Mouse (Mus musculus) forebrain, embryonic 15.5 days (tissue): ENCODE data around the gene Tnfrsf12a. TPM values are rescaled to one million over a fixed set of nuclear protein-coding genes. Genes with fewer than 3 reads are reported as not detected.

ENCODE experiments used
- ATAC-seq: fragments of 200-750 bp; cut with Nextera tagmentation; replicated peaks from 2 replicates; pipeline ENCODE4 v1.8.0; 2017; ENCODE audit warnings: mild to moderate bottlenecking, moderate TSS enrichment, moderate library complexity
- H3K27ac ChIP-seq: fragments of 300-500 bp; sonication (generic); replicated peaks from 2 replicates; pipeline ENCODE4 v1.5.1; 2015; ENCODE audit warnings: mild to moderate bottlenecking, inconsistent platforms
- H3K27me3 ChIP-seq: fragments of 300-500 bp; sonication (generic); 2 replicates; pipeline ENCODE4 v1.6.1; 2015; ENCODE audit warnings: inconsistent platforms
- H3K36me3 ChIP-seq: fragments of 300-500 bp; sonication (generic); 2 replicates; pipeline ENCODE4 v1.6.1; 2015; ENCODE audit warnings: mild to moderate bottlenecking, inconsistent platforms
- H3K4me1 ChIP-seq: fragments of 300-500 bp; sonication (generic); 2 replicates; pipeline ENCODE4 v1.6.1; 2015; ENCODE audit warnings: inconsistent platforms
- H3K4me2 ChIP-seq: fragments of 300-500 bp; sonication (generic); replicated peaks from 2 replicates; pipeline ENCODE4 v1.6.1; 2015; ENCODE audit warnings: mild to moderate bottlenecking, inconsistent platforms
- H3K4me3 ChIP-seq: fragments of 300-500 bp; sonication (generic); 2 replicates; pipeline ENCODE4 v1.5.1; 2015; ENCODE audit warnings: mild to moderate bottlenecking, inconsistent platforms
- H3K9ac ChIP-seq: fragments of 300-500 bp; sonication (generic); replicated peaks from 2 replicates; pipeline ENCODE4 v1.6.1; 2015; ENCODE audit warnings: mild to moderate bottlenecking, inconsistent platforms
- H3K9me3 ChIP-seq: fragments of 300-500 bp; sonication (generic); 2 replicates; pipeline ENCODE4 v1.6.1; 2016; ENCODE audit warnings: inconsistent platforms
- WGBS: fragments of 180-500 bp; shearing (Covaris S2); methylation state at CpG from one replicate; pipeline ENCODE4 v1.1.7; 2015; ENCODE audit warnings: mixed read lengths; 5-methylcytosine and 5-hydroxymethylcytosine counted together
- polyA plus RNA-seq: library from polyadenylated mRNA; unstranded; fragments of >200 nt; fragmentation: Nextera tagmentation; extraction: Ambion mirVana; gene quantifications from 2 replicates; pipeline ENCODE4 v1.2.1, GENCODE M21; 2015

Gene Tnfrsf12a
- polyA plus RNA-seq, 1 experiment from 2014 or later, result 3.6 TPM

DNA sequence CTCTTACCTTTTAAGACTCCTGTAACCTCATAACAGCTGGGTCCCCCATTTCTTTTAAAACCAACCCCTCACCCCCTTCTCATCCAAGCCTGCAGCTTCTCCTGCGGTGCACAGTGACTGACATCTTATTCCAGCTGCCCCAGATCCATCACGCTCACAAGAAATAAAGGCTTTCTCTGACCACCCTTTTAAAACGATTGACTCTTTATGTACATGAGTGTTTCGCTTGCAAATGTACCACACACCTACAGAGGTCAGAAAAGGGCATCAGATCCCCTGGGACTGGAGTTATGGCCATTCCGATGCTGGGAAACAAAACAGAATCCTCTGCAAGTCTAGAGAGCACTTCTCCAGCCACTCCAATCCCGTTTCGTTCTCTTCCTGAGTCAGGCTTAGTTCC is 49.5 kb downstream of the Tnfrsf12a start:
- Histone ChIP-seq H3K27ac (no peak overlapping the region), H3K4me1 (no peaks in the 10 kb centered on the region; the same call in 1 of the 2 replicates), H3K36me3 (no peaks in the 10 kb centered on the region), H3K4me2 (no peak overlapping the region), H3K9ac (no peak overlapping the region), H3K4me3 (no peak overlapping the region), H3K9me3 (no peaks in the 10 kb centered on the region), H3K27me3 (no peaks in the 10 kb centered on the region)
- WGBS, result 39% methylated on average over 7 of the region's 7 CpGs
- no peak for ATAC-seq

Other genes with a start within 250 kb of the Tnfrsf12a start
- not detected in 2 replicates for gene Vmn2r117, start 197.8 kb downstream of the Tnfrsf12a start, polyA plus RNA-seq
- gene Zfp213, start 113.2 kb downstream of the Tnfrsf12a start, polyA plus RNA-seq, result 21.0 and 21.5 TPM in 2 replicates
- gene Zfp13, start 78.0 kb downstream of the Tnfrsf12a start, polyA plus RNA-seq, result 26.9 and 30.2 TPM in 2 replicates
- not detected in 2 replicates for gene Zscan10, start 76.6 kb downstream of the Tnfrsf12a start, polyA plus RNA-seq
- gene Mmp25, start 32.2 kb downstream of the Tnfrsf12a start, polyA plus RNA-seq, result 1.3 and 1.7 TPM in 2 replicates
- 0.22 TPM in 1 of 2 replicates, not detected in the other for gene Bicdl2, start 17.0 kb downstream of the Tnfrsf12a start, polyA plus RNA-seq
- 90.3 and 92.0 TPM in 2 replicates for gene Hcfc1r1, start 3.9 kb downstream of the Tnfrsf12a start, polyA plus RNA-seq
- 39.4 and 39.5 TPM in 2 replicates for gene Thoc6, start 3.6 kb downstream of the Tnfrsf12a start, polyA plus RNA-seq
- gene Cldn6, start 1.8 kb upstream of the Tnfrsf12a start, polyA plus RNA-seq, result 0.42 and 0.50 TPM in 2 replicates
- gene Cldn9, start 6.6 kb upstream of the Tnfrsf12a start, polyA plus RNA-seq, result 1.2 TPM in 2 replicates
- not detected in 2 replicates for gene 1520401A03Rik, start 45.3 kb upstream of the Tnfrsf12a start, polyA plus RNA-seq
- gene Pkmyt1, start 48.9 kb upstream of the Tnfrsf12a start, polyA plus RNA-seq, result 26.7 and 28.4 TPM in 2 replicates
- gene Paqr4, start 63.4 kb upstream of the Tnfrsf12a start, polyA plus RNA-seq, result 39.4 and 39.7 TPM in 2 replicates
- gene Kremen2, start 68.4 kb upstream of the Tnfrsf12a start, polyA plus RNA-seq, result 0.48 and 0.50 TPM in 2 replicates
- 162 and 164 TPM in 2 replicates for gene Flywch1, start 94.1 kb upstream of the Tnfrsf12a start, polyA plus RNA-seq
- 30.7 and 31.9 TPM in 2 replicates for gene Flywch2, start 108.6 kb upstream of the Tnfrsf12a start, polyA plus RNA-seq
- gene Srrm2, start 113.1 kb upstream of the Tnfrsf12a start, polyA plus RNA-seq, result 562 and 569 TPM in 2 replicates
- 1,149 and 1,206 TPM in 2 replicates for gene Elob, start 151.7 kb upstream of the Tnfrsf12a start, polyA plus RNA-seq
- gene Prss33, start 158.6 kb upstream of the Tnfrsf12a start, polyA plus RNA-seq, result not detected in 2 replicates
- gene Prss32, start 166.4 kb upstream of the Tnfrsf12a start, polyA plus RNA-seq, result not detected in 2 replicates
- gene Prss41, start 166.7 kb upstream of the Tnfrsf12a start, polyA plus RNA-seq, result 0.52 and 1.0 TPM in 2 replicates
- gene Prss21, start 190.6 kb upstream of the Tnfrsf12a start, polyA plus RNA-seq, result not detected in 2 replicates
- not detected in 2 replicates for gene Dcpp1, start 203.4 kb upstream of the Tnfrsf12a start, polyA plus RNA-seq
- gene Dcpp2, start 203.4 kb upstream of the Tnfrsf12a start, polyA plus RNA-seq, result not detected in 2 replicates
- gene Dcpp3, start 240.0 kb upstream of the Tnfrsf12a start, polyA plus RNA-seq, result not detected in 2 replicates